Mouse (Mus musculus): Measurements from ENCODE around the gene Capns1.

Capns1 gene

GRCm38 (mm10) chr7:30176474-30176873 lies 22.1 kb downstream of the Capns1 start:
- no peak for DNase-seq (ENCODE audit: low spot score in 2 of 2)

GRCm38 (mm10) chr7:30170283-30170951 lies 28.2 kb downstream of the Capns1 start:
- no peak for DNase-seq (ENCODE audit: low spot score in 2 of 2)

GRCm38 (mm10) chr7:30169583-30170282 lies 28.9 kb downstream of the Capns1 start, which contains the start of gene Zfp146:
Zfp146 (minus strand) TSS chr7:30169750.
- peak; percentile 92 to 96 for DNase-seq (ENCODE audit: low spot score in 2 of 2)

GRCm38 (mm10) chr7:30168914-30169582 lies 29.6 kb downstream of the Capns1 start:
- DNase-seq (ENCODE audit: low spot score in 2 of 2) = no peak

- DNase-seq (ENCODE audit: low spot score in 2 of 2) = no peak
Measured at GRCm38 (mm10) chr7:30164745-30165144, 33.9 kb downstream of the Capns1 start.

- no peak for DNase-seq (ENCODE audit: low spot score in 2 of 2)
Measured at GRCm38 (mm10) chr7:30163113-30163512, 35.5 kb downstream of the Capns1 start.

GRCm38 (mm10) chr7:30155507-30155906 lies 43.1 kb downstream of the Capns1 start:
- no peak for DNase-seq (ENCODE audit: low spot score in 2 of 2)

GRCm38 (mm10) chr7:30154040-30154439 lies 44.6 kb downstream of the Capns1 start:
- DNase-seq (ENCODE audit: low spot score in 2 of 2) = no peak

GRCm38 (mm10) chr7:30147011-30147410 lies 51.6 kb downstream of the Capns1 start:
- no peak for DNase-seq (ENCODE audit: low spot score in 2 of 2)

GRCm38 (mm10) chr7:30143555-30144209 lies 54.9 kb downstream of the Capns1 start:
- peak; percentile 44 to 50 for DNase-seq (ENCODE audit: low spot score in 2 of 2)

- DNase-seq (ENCODE audit: low spot score in 2 of 2) = no peak
Measured at GRCm38 (mm10) chr7:30143170-30143554, 55.4 kb downstream of the Capns1 start.

All from left cerebral cortex, adult 9 months (tissue).